Mouse (Mus musculus) embryo, embryonic 9.5 days (tissue): Measurements from ENCODE around the gene Spata32.

ENCODE experiments used
- DNase-seq: peaks from one replicate; pipeline ENCODE4 v3.0.0-alpha.2; 2017; ENCODE audit errors: extremely low spot score

Spata32 gene

GRCm38 (mm10) chr11:103174891-103175391, 43.3 kb downstream of the Spata32 start:
- no peak for DNase-seq

GRCm38 (mm10) chr11:103174411-103174832, 43.8 kb downstream of the Spata32 start:
- DNase-seq = no peak

GRCm38 (mm10) chr11:103173771-103174344, 44.4 kb downstream of the Spata32 start:
- no peak for DNase-seq

- no peak for DNase-seq
These were observed 45.0 kb downstream of the Spata32 start for GRCm38 (mm10) chr11:103173041-103173770.

- DNase-seq = no peak
These were observed 45.7 kb downstream of the Spata32 start for GRCm38 (mm10) chr11:103172392-103173040.

- DNase-seq = no peak
These were observed 46.4 kb downstream of the Spata32 start for GRCm38 (mm10) chr11:103171703-103172391.

- DNase-seq = no peak
These were observed 47.0 kb downstream of the Spata32 start for GRCm38 (mm10) chr11:103171286-103171620.

GRCm38 (mm10) chr11:103170494-103171285, 47.5 kb downstream of the Spata32 start, which contains the start of gene Fmnl1:
Gene Fmnl1, plus strand, starts transcription at chr11:103171107.
- DNase-seq = no peak

- no peak for DNase-seq
These were observed 48.1 kb downstream of the Spata32 start for GRCm38 (mm10) chr11:103170111-103170493.

GRCm38 (mm10) chr11:103169664-103170063, 48.6 kb downstream of the Spata32 start:
- no peak for DNase-seq

GRCm38 (mm10) chr11:103168690-103169390, 49.4 kb downstream of the Spata32 start:
- DNase-seq = peak; percentile 52

- DNase-seq = no peak
These were observed 53.8 kb downstream of the Spata32 start for GRCm38 (mm10) chr11:103164391-103164790.

- no peak for DNase-seq
These were observed 56.1 kb downstream of the Spata32 start for GRCm38 (mm10) chr11:103162132-103162531.

- DNase-seq = no peak
These were observed 56.8 kb downstream of the Spata32 start for GRCm38 (mm10) chr11:103161449-103161848.

- no peak for DNase-seq
These were observed 57.5 kb downstream of the Spata32 start for GRCm38 (mm10) chr11:103160738-103161137.

- peak; percentile 99 for DNase-seq
These were observed 59.4 kb downstream of the Spata32 start for GRCm38 (mm10) chr11:103158621-103159478.
